Mouse (Mus musculus): Measurements from ENCODE around the gene Xlr4c. TPM values are rescaled to one million over a fixed set of nuclear protein-coding genes. Genes with fewer than 3 reads are reported as not detected.
"Not testable (repeated sequence)": the region's sequence is repeated elsewhere in the genome, so short reads cannot be mapped to it uniquely, and the experiment has no call there.

Xlr4c gene
- 3.9 to 27.0 TPM (median 6.7 TPM) in 3 replicates for total RNA-seq (2017)

DNA sequence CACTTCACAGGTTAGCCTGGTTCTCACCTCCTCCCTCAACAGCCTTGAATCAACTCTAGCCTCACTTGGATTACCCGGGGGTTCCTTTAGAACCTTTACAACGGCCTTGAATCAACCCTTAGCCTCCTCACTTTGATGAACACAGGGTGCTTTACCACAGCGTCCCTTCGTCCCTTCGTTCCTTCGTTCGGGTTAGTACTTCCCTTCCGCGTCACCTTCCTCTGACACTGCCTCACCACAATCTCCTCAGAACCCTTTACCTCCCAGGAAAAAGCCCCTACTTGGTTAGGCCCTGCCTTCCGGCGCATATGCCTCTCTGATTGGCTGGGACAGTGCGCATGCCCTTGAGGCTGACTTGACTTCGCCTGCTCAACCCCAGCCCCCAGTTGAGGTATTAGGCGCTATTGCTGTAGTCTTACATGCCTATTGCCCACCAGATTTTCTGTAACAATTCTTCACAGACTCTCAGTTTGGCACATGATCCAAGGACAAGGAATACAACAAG, at the start of gene Xlr4c:
TSS of gene Xlr4c (minus strand) at position 310 of the 505 bp plus-strand sequence.
- ATAC-seq (replicated peaks; ENCODE audit: insufficient number of reproducible peaks, low FRiP score, low TSS enrichment, poor library complexity, severe bottlenecking) = not testable (repeated sequence)

GRCm38 (mm10) chrX:73265270-73265669, 22.3 kb upstream of the Xlr4c start, which contains the start of gene Xlr3c:
Gene Xlr3c, minus strand, starts transcription at chrX:73265390.
- ATAC-seq (replicated peaks; ENCODE audit: insufficient number of reproducible peaks, low FRiP score, low TSS enrichment, poor library complexity, severe bottlenecking) = not testable (repeated sequence)

DNA sequence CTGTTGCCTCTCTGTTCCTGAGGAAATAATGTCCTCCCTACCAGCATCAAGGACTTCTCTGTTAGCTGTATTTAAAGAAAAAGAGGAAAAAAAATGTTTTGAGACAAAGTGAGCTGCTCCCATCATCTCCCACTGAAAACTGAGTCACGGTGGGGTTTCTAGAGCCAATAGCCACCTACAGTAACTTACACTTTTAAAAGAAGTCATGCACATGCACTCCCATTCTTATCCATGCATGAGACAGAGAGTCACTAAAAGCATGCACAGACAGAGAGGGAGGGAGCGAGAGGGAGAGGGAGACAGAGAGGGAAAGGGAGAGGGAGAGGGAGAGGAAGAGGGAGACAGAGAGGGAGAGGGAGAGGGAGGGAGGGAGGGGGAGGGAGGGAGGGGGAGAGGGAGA, 19.5 kb upstream of the Xlr4c start:
- ATAC-seq (replicated peaks; ENCODE audit: insufficient number of reproducible peaks, low FRiP score, low TSS enrichment, poor library complexity, severe bottlenecking) = not testable (repeated sequence)

DNA sequence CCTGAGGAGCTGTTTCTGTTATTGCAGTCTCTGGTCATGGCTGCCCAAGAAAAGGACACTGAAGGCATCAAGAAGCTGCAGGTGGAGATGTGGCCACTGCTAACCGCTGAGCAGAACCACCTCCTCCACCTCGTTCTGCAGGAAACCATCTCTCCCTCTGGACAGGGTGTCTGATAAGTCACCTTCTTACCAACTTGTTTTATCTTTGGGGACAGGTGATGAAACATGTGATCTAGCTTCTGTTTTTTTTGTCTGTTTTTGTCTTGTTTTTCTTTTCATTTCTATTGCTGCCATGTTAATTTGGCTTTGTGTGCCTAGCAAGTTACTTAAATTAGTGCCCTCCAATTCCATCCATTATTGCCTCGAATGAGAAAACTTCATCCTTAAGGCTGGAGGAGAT, 13.6 kb downstream of the Xlr4c start:
- no peak for ATAC-seq (replicated peaks; ENCODE audit: insufficient number of reproducible peaks, low FRiP score, low TSS enrichment, poor library complexity, severe bottlenecking)

DNA sequence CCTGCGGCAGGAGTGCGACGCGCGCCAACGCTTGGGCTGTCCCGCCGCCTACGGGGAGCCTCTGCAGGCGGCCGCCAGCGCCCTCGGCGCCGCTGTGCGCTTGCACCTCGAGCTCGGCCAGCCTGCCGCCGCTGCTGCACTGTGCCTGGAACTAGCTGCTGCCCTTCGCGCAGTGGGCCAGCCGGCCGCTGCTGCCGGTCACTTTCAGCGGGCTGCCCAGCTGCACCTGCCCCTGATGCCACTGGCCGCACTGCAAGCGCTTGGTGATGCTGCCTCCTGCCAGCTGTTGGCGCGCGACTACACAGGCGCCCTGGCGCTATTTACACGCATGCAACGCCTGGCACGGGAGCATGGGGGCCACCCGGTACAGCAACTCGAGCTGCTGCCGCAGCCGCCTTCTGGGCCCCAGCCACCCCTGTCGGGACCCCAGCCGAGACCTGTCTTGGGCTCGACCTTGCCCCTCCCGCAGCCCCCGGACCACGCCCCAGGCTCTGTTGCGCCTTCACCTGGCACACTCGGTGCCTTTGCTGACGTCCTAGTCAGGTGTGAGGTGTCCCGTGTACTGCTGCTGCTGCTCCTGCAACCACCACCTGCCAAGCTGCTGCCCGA, 14.2 kb downstream of the Xlr4c start:
- ATAC-seq (replicated peaks; ENCODE audit: insufficient number of reproducible peaks, low FRiP score, low TSS enrichment, poor library complexity, severe bottlenecking) = 0 out of 2 replicates have a peak, but pooled peaks have one; percentile 45

DNA sequence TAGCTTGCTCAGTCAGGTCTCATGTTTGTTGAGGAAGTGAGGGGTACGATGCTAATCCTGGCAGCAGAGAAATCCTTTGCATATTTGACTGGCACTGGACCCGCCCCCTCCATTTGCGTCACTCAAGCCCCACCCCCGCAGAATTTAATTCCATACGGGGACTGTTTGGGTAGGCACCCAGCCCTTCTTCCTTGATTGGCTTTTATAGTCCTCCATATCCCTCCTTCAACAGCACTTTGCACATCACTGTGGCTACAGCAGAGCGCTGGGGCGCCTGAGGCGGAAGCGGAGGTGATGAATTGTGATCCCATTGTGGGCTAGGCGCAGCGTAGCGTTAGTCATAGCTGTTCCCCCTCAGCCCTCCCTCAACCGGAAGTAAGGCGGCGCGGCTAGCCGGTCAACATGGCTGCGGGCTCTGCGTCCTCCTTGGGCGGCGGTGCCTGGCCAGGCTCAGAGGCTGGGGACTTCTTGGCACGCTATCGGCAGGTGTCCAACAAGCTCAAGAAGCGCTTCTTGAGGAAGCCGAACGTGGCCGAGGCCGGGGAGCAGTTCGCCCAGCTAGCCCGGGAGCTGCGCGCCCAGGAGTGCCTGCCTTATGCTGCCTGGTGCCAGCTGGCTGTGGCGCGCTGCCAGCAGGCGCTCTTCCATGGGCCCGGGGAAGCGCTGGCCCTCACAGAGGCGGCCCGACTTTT, 14.9 kb downstream of the Xlr4c start, which contains the start of gene F8a:
TSS of gene F8a (plus strand) at position 378 of the 692 bp plus-strand sequence.
- ATAC-seq (replicated peaks; ENCODE audit: insufficient number of reproducible peaks, low FRiP score, low TSS enrichment, poor library complexity, severe bottlenecking) = peak; percentile 100

- no peak for ATAC-seq (replicated peaks; ENCODE audit: insufficient number of reproducible peaks, low FRiP score, low TSS enrichment, poor library complexity, severe bottlenecking)
Observed at GRCm38 (mm10) chrX:73225365-73225764, 17.6 kb downstream of the Xlr4c start.

GRCm38 (mm10) chrX:73213819-73214564, 28.9 kb downstream of the Xlr4c start, which contains the start of gene Xlr4b:
Gene Xlr4b, plus strand, starts transcription at chrX:73214333.
- not testable (repeated sequence) for ATAC-seq (replicated peaks; ENCODE audit: insufficient number of reproducible peaks, low FRiP score, low TSS enrichment, poor library complexity, severe bottlenecking)

DNA sequence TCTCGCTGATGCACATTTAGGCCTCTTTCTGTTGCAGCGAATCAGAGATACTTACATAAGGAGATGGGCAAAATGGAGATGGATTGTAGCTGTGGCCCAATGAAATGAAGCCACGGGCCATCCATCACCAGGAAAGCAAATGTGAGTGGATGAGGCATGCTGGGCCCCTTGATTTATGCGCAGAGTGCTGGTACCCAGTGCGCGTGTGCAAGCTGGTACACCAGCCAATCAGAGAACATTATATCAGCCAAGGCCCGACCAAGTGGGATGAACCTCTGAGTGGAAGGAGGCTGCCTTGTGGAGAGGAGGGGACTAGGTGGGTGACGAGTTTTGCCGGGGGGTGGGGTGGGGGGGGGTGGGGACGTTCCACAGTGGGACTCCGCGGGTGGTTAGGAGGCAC, 51.0 kb downstream of the Xlr4c start, which contains the start of gene Xlr3b:
TSS of gene Xlr3b (plus strand) at position 274 of the 400 bp plus-strand sequence.
- ATAC-seq (replicated peaks; ENCODE audit: insufficient number of reproducible peaks, low FRiP score, low TSS enrichment, poor library complexity, severe bottlenecking) = 0 out of 2 replicates have a peak, but pooled peaks have one; percentile 31

Other genes with a start within 250 kb of the Xlr4c start
- not detected in 3 replicates for gene Pnma5, start 206.0 kb downstream of the Xlr4c start, total RNA-seq (2017)
- gene Pnma3, start 178.3 kb downstream of the Xlr4c start, total RNA-seq (2017) = not detected in 3 replicates
- gene Xlr4a, start 160.7 kb downstream of the Xlr4c start, total RNA-seq (2017) = 10.5 to 20.8 TPM (median 17.3 TPM) in 3 replicates
- not detected in 3 replicates for gene Xlr3a, start 146.0 kb downstream of the Xlr4c start, total RNA-seq (2017)
- gene Gm14685, start 126.1 kb downstream of the Xlr4c start, total RNA-seq (2017) = 0.11 to 0.29 TPM in 2 of 3 replicates, not detected in the other
- not detected in 3 replicates for gene Xlr5b, start 94.3 kb downstream of the Xlr4c start, total RNA-seq (2017)
- gene DXBay18, start 93.7 kb downstream of the Xlr4c start, total RNA-seq (2017) = not detected in 3 replicates
- not detected in 3 replicates for gene Spin2d, start 66.1 kb downstream of the Xlr4c start, total RNA-seq (2017)
- 13.7 to 20.2 TPM (median 19.5 TPM) in 3 replicates for gene Xlr3b, start 50.9 kb downstream of the Xlr4c start, total RNA-seq (2017)
- gene Xlr4b, start 28.8 kb downstream of the Xlr4c start, total RNA-seq (2017) = 25.8 to 58.7 TPM (median 33.4 TPM) in 3 replicates
- gene F8a, start 14.8 kb downstream of the Xlr4c start, total RNA-seq (2017) = 2.7 to 6.9 TPM (median 4.8 TPM) in 3 replicates
- gene Xlr3c, start 22.3 kb upstream of the Xlr4c start, total RNA-seq (2017) = not detected in 3 replicates
- gene Xlr5a, start 49.8 kb upstream of the Xlr4c start, total RNA-seq (2017) = not detected in 3 replicates
- not detected in 3 replicates for gene Xlr5c, start 49.8 kb upstream of the Xlr4c start, total RNA-seq (2017)
- not detected in 3 replicates for gene Gm45015, start 93.7 kb upstream of the Xlr4c start, total RNA-seq (2017)
- gene Zfp275, start 99.5 kb upstream of the Xlr4c start, total RNA-seq (2017) = 5.9 to 13.7 TPM (median 12.7 TPM) in 3 replicates
- not detected in 3 replicates for gene Gm18336, start 155.6 kb upstream of the Xlr4c start, total RNA-seq (2017)
- gene Zfp92, start 168.0 kb upstream of the Xlr4c start, total RNA-seq (2017) = 0.10 TPM in 1 of 3 replicates, not detected in the others
- gene Trex2, start 192.2 kb upstream of the Xlr4c start, total RNA-seq (2017) = not detected in 3 replicates
- 16.3 to 24.5 TPM (median 18.2 TPM) in 3 replicates for gene Haus7, start 215.9 kb upstream of the Xlr4c start, total RNA-seq (2017)
- not detected in 3 replicates for gene Bgn, start 240.5 kb upstream of the Xlr4c start, total RNA-seq (2017)